ENCODE assay signal across 18 mouse cellular contexts in the genomic region with DNA sequence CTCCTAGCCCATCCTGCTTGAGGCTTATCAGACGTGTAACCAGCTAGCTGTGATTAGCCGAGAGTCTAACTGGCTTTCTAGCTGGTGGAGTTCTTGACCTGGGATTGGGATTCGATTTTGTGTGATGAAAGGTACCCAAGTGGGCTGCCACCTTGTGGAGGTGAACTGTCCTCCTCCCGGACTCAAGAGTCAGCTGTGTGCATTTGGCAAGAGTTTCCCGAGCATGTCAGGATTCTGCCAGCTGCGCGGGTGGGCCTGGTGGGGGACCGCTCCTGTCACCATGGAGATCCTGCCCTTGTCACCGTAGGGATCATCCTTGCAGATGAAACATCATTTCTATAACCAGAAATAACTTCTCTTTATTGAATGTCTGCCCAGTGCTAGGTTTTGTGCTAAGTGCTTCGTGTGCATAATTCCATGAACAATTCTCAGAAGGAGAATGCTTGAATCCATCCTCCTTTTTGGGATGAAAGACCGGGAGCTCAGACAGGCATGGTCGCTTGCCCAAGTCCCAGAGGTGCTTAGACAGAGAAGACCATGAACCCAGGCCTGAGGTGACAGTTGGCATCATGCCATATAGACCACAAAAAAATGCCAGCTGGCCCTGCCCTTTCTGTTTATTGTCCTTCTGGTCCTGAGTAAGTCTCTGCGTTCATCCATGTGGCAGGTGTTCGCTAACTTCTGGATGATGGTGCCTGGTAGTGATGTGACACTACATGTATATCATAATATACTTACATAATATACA. TPM values are rescaled to one million over a fixed set of nuclear protein-coding genes. Genes with fewer than 3 reads are reported as not detected.
A peak's percentile ranks its signal among the peaks of the same experiment; 100 is the strongest.
DNase-seq lines count a peak whose midpoint lies in the region; ATAC-seq and TF ChIP-seq lines count a peak whose summit lies in the region.
"Had no signal": no experiment of that assay in that cellular context is flagged by ENCODE, and none has a peak within 500 bp of the region (broad histone marks: within the 10 kb centered on the region; RNA-seq: fewer than 3 reads in every experiment).

No protein-coding gene starts in this region.

- no peaks in the 10 kb centered on the region for H3K4me1 ChIP-seq in forebrain, embryonic 14.5 days (ENCODE audit: control insufficient read depth, insufficient read depth, low read length)
- H3K4me1 ChIP-seq in forebrain, embryonic 11.5 days (replicated peaks; ENCODE audit: control insufficient read depth, insufficient read depth, low read length) = no peaks in the 10 kb centered on the region
- no peaks in the 10 kb centered on the region for H3K4me1 ChIP-seq in intestine, postnatal 0 days (replicated peaks; ENCODE audit: control insufficient read depth, insufficient read depth, low read length)
- no peaks in the 10 kb centered on the region for H3K4me1 ChIP-seq in intestine, embryonic 16.5 days (ENCODE audit: control insufficient read depth, insufficient read depth, low read length)
- no peaks in the 10 kb centered on the region for H3K4me1 ChIP-seq in midbrain, postnatal 0 days (ENCODE audit: insufficient read depth, low read length)
- peaks cover 21% of the 10 kb centered on the region for H3K4me1 ChIP-seq in midbrain, embryonic 15.5 days
- H3K4me1 ChIP-seq in neural tube, embryonic 14.5 days (ENCODE audit: control insufficient read depth, insufficient read depth, low read length) = peaks cover 14% of the 10 kb centered on the region; the same call in 1 of the 2 replicates

- H3K9ac ChIP-seq in forebrain, embryonic 14.5 days (ENCODE audit: low read length) = no peak overlapping the region
- H3K9ac ChIP-seq in forebrain, embryonic 11.5 days (ENCODE audit: low read length) = no peak overlapping the region
- no peak overlapping the region for H3K9ac ChIP-seq in intestine, postnatal 0 days (ENCODE audit: low read depth, low read length)
- H3K9ac ChIP-seq in intestine, embryonic 16.5 days (ENCODE audit: low read depth, low read length) = no peak overlapping the region
- H3K9ac ChIP-seq in midbrain, postnatal 0 days (replicated peaks; ENCODE audit: low read length, poor library complexity, severe bottlenecking) = no peak overlapping the region
- no peak overlapping the region for H3K9ac ChIP-seq in midbrain, embryonic 15.5 days
- H3K9ac ChIP-seq in neural tube, embryonic 14.5 days (replicated peaks; ENCODE audit: low read depth, low read length) = no peak overlapping the region
- H3K9ac ChIP-seq: lung, embryonic 15.5 days had no signal

- peak; percentile 30 for DNase-seq in forebrain, embryonic 14.5 days (ENCODE audit: low spot score)
- no peak for DNase-seq in forebrain, embryonic 11.5 days (ENCODE audit: low spot score)
- peak; percentile 59 for DNase-seq in midbrain, postnatal 0 days (ENCODE audit: low spot score)
- no peak for DNase-seq in ovary, postnatal 36 days (ENCODE audit: low spot score)
- DNase-seq: heart, adult 11 months; heart, postnatal 10 days; kidney, postnatal 10 days; layer of hippocampus, adult 9-11 months; right cerebral cortex, postnatal 4 days; thymus, adult 2 months had no signal

- H3K36me3 ChIP-seq in forebrain, embryonic 14.5 days (ENCODE audit: control insufficient read depth, insufficient read depth, low read length) = no peaks in the 10 kb centered on the region
- no peaks in the 10 kb centered on the region for H3K36me3 ChIP-seq in forebrain, embryonic 11.5 days (ENCODE audit: control insufficient read depth, insufficient read depth, low read length)
- no peaks in the 10 kb centered on the region for H3K36me3 ChIP-seq in intestine, postnatal 0 days (ENCODE audit: control insufficient read depth, insufficient read depth)
- no peaks in the 10 kb centered on the region for H3K36me3 ChIP-seq in intestine, embryonic 16.5 days (ENCODE audit: control insufficient read depth, insufficient read depth, low read length)
- H3K36me3 ChIP-seq in midbrain, postnatal 0 days (ENCODE audit: insufficient read depth, low read length) = no peaks in the 10 kb centered on the region
- no peaks in the 10 kb centered on the region for H3K36me3 ChIP-seq in midbrain, embryonic 15.5 days (replicated peaks)
- H3K36me3 ChIP-seq in neural tube, embryonic 14.5 days (ENCODE audit: control insufficient read depth, insufficient read depth, low read length) = no peaks in the 10 kb centered on the region
- H3K36me3 ChIP-seq: lung, embryonic 15.5 days had no signal

- TF ChIP-seq CTCF in intestine, postnatal 0 days (IDR thresholded peaks at IDR 0.05; ENCODE audit: low read depth) = peak; percentile 26; the same call in 1 of the 2 replicates
- peak; percentile 61 for TF ChIP-seq CTCF in midbrain, postnatal 0 days (IDR thresholded peaks at IDR 0.05)

- 68% methylated on average over 14 of the region's 14 CpGs for WGBS in forebrain, embryonic 14.5 days
- WGBS in forebrain, embryonic 11.5 days = 81% methylated on average over 14 of the region's 14 CpGs
- WGBS in intestine, postnatal 0 days = 77% methylated on average over 14 of the region's 14 CpGs
- 74% methylated on average over 14 of the region's 14 CpGs for WGBS in intestine, embryonic 16.5 days
- 63% methylated on average over 14 of the region's 14 CpGs for WGBS in midbrain, postnatal 0 days
- 68% methylated on average over 14 of the region's 14 CpGs for WGBS in midbrain, embryonic 15.5 days
- WGBS in neural tube, embryonic 14.5 days = 49% methylated on average over 14 of the region's 14 CpGs

- H3K9me3 ChIP-seq in forebrain, embryonic 14.5 days (replicated peaks; ENCODE audit: control insufficient read depth, low read length) = no peaks in the 10 kb centered on the region
- no peaks in the 10 kb centered on the region for H3K9me3 ChIP-seq in forebrain, embryonic 11.5 days (ENCODE audit: control insufficient read depth, low read length)
- no peaks in the 10 kb centered on the region for H3K9me3 ChIP-seq in intestine, postnatal 0 days (ENCODE audit: control insufficient read depth)
- H3K9me3 ChIP-seq in intestine, embryonic 16.5 days (ENCODE audit: control insufficient read depth, low read length) = no peaks in the 10 kb centered on the region
- no peaks in the 10 kb centered on the region for H3K9me3 ChIP-seq in midbrain, postnatal 0 days (ENCODE audit: low read length)
- no peaks in the 10 kb centered on the region for H3K9me3 ChIP-seq in midbrain, embryonic 15.5 days
- H3K9me3 ChIP-seq in neural tube, embryonic 14.5 days (ENCODE audit: control insufficient read depth, low read length) = no peaks in the 10 kb centered on the region
- H3K9me3 ChIP-seq: lung, embryonic 15.5 days had no signal

- H3K4me2 ChIP-seq in forebrain, embryonic 14.5 days (ENCODE audit: low read length) = no peak overlapping the region
- H3K4me2 ChIP-seq in forebrain, embryonic 11.5 days (ENCODE audit: low read depth, low read length, severe bottlenecking) = no peak overlapping the region
- no peak overlapping the region for H3K4me2 ChIP-seq in intestine, postnatal 0 days (replicated peaks; ENCODE audit: low read depth)
- H3K4me2 ChIP-seq in intestine, embryonic 16.5 days (ENCODE audit: low read depth, low read length) = no peak overlapping the region
- no peak overlapping the region for H3K4me2 ChIP-seq in midbrain, postnatal 0 days (ENCODE audit: low read depth, low read length, poor library complexity, severe bottlenecking)
- H3K4me2 ChIP-seq in midbrain, embryonic 15.5 days = no peak overlapping the region
- no peak overlapping the region for H3K4me2 ChIP-seq in neural tube, embryonic 14.5 days (ENCODE audit: low read depth, low read length)
- H3K4me2 ChIP-seq: liver, embryonic 11.5 days; lung, embryonic 15.5 days had no signal

- no peak for ATAC-seq in forebrain, embryonic 14.5 days
- no peak for ATAC-seq in forebrain, embryonic 11.5 days (replicated peaks; ENCODE audit: low FRiP score)
- no peak for ATAC-seq in intestine, postnatal 0 days
- no peak for ATAC-seq in intestine, embryonic 16.5 days
- ATAC-seq in midbrain, postnatal 0 days (ENCODE audit: low FRiP score) = no peak
- ATAC-seq in midbrain, embryonic 15.5 days (replicated peaks) = no peak
- no peak for ATAC-seq in neural tube, embryonic 14.5 days (ENCODE audit: low read depth)
- ATAC-seq: inflammation-experienced regulatory T-cells, adult 6 months had no signal

- no peak overlapping the region for H3K4me3 ChIP-seq in forebrain, embryonic 14.5 days (ENCODE audit: low read depth, low read length)
- H3K4me3 ChIP-seq in forebrain, embryonic 11.5 days (ENCODE audit: low read depth, low read length) = no peak overlapping the region
- H3K4me3 ChIP-seq in intestine, postnatal 0 days (ENCODE audit: low read depth, low read length) = no peak overlapping the region
- no peak overlapping the region for H3K4me3 ChIP-seq in intestine, embryonic 16.5 days (ENCODE audit: low read length)
- no peak overlapping the region for H3K4me3 ChIP-seq in midbrain, postnatal 0 days (ENCODE audit: low read depth, low read length)
- H3K4me3 ChIP-seq in midbrain, embryonic 15.5 days = no peak overlapping the region
- H3K4me3 ChIP-seq in neural tube, embryonic 14.5 days (ENCODE audit: low read depth, low read length) = no peak overlapping the region
- H3K4me3 ChIP-seq: lung, embryonic 15.5 days; myocyte had no signal

- no peaks in the 10 kb centered on the region for H3K27me3 ChIP-seq in forebrain, embryonic 14.5 days (replicated peaks; ENCODE audit: control insufficient read depth, insufficient read depth, low read length)
- H3K27me3 ChIP-seq in forebrain, embryonic 11.5 days (ENCODE audit: control insufficient read depth, insufficient read depth, low read length) = no peaks in the 10 kb centered on the region
- no peaks in the 10 kb centered on the region for H3K27me3 ChIP-seq in intestine, postnatal 0 days (replicated peaks; ENCODE audit: control insufficient read depth, insufficient read depth, low read length)
- no peaks in the 10 kb centered on the region for H3K27me3 ChIP-seq in intestine, embryonic 16.5 days (replicated peaks; ENCODE audit: control insufficient read depth, insufficient read depth, low read length)
- no peaks in the 10 kb centered on the region for H3K27me3 ChIP-seq in midbrain, postnatal 0 days (ENCODE audit: insufficient read depth, low read length)
- no peaks in the 10 kb centered on the region for H3K27me3 ChIP-seq in midbrain, embryonic 15.5 days (replicated peaks)
- no peaks in the 10 kb centered on the region for H3K27me3 ChIP-seq in neural tube, embryonic 14.5 days (ENCODE audit: control insufficient read depth, insufficient read depth, low read length)
- H3K27me3 ChIP-seq: lung, embryonic 15.5 days had no signal

- H3K27ac ChIP-seq in forebrain, embryonic 14.5 days (ENCODE audit: low read depth, low read length) = no peak overlapping the region
- no peak overlapping the region for H3K27ac ChIP-seq in forebrain, embryonic 11.5 days (ENCODE audit: low read depth, low read length)
- no peak overlapping the region for H3K27ac ChIP-seq in intestine, postnatal 0 days (ENCODE audit: low read depth, low read length)
- H3K27ac ChIP-seq in intestine, embryonic 16.5 days (ENCODE audit: low read length) = no peak overlapping the region
- H3K27ac ChIP-seq in midbrain, postnatal 0 days (ENCODE audit: low read depth, low read length) = no peak overlapping the region
- no peak overlapping the region for H3K27ac ChIP-seq in midbrain, embryonic 15.5 days
- H3K27ac ChIP-seq in neural tube, embryonic 14.5 days (ENCODE audit: low read depth, low read length) = peak overlapping the region; percentile 39; the same call in 1 of the 2 replicates
- H3K27ac ChIP-seq: lung, embryonic 15.5 days had no signal

RNA-seq across cellular contexts. Expression of a gene that starts 38.6 kb away (rescaled TPM):
- 10.3 and 13.7 TPM in 2 replicates for polyA plus RNA-seq in forebrain, embryonic 14.5 days (2014; fragmentation: Nextera tagmentation; extraction: Ambion mirVana)
- polyA plus RNA-seq in forebrain, embryonic 11.5 days (2014; fragmentation: Nextera tagmentation; extraction: Ambion mirVana) = 9.3 and 10.0 TPM in 2 replicates
- polyA plus RNA-seq in intestine, postnatal 0 days (2015; fragmentation: Nextera tagmentation; extraction: Ambion mirVana) = 2.2 and 3.4 TPM in 2 replicates
- 9.7 and 10.4 TPM in 2 replicates for polyA plus RNA-seq in intestine, embryonic 16.5 days (2015; fragmentation: Nextera tagmentation; extraction: Ambion mirVana)
- total RNA-seq in midbrain, postnatal 0 days (2014; rRNA removed) = 11.1 and 11.9 TPM in 2 replicates
- polyA plus RNA-seq in midbrain, postnatal 0 days (2015; fragmentation: Nextera tagmentation; extraction: Ambion mirVana) = 5.1 and 6.7 TPM in 2 replicates
- 9.8 and 11.1 TPM in 2 replicates for polyA plus RNA-seq in midbrain, embryonic 15.5 days (2015; fragmentation: Nextera tagmentation; extraction: Ambion mirVana)
- 87.2 and 104 TPM in 2 replicates for polyA plus RNA-seq in neural tube, embryonic 14.5 days (2014; fragmentation: Nextera tagmentation; extraction: Ambion mirVana)

Comparison
In these comparisons a context has a peak if more than half of its experiments do, and no peak if none do; other contexts are left out.
1. DNase-seq: peak in forebrain, embryonic 14.5 days (single experiment) and midbrain, postnatal 0 days (single experiment); none in forebrain, embryonic 11.5 days (single experiment) and ovary, postnatal 36 days (single experiment).